Mouse (Mus musculus) spleen, adult 2 months (tissue): ENCODE measurements around the gene Rhpn2.

ENCODE experiments used
- CTCF ChIP-seq: fragments of 200-500 bp; IDR thresholded peaks from 2 replicates; pipeline ENCODE4 v1.5.1; 2011; ENCODE audit warnings: mild to moderate bottlenecking, inconsistent platforms; ENCODE audit not compliant: insufficient read depth, insufficient read length, insufficient replicate concordance; ENCODE audit errors: extremely low read depth
- POLR2A ChIP-seq: fragments of 200-500 bp; IDR thresholded peaks from 2 replicates; pipeline ENCODE4 v1.6.1; 2011; ENCODE audit warnings: low read depth, low read length, inconsistent platforms

- TF ChIP-seq CTCF = no peak
- no peak for TF ChIP-seq POLR2A
Measured at GRCm38 (mm10) chr7:35293464-35293863, 40.5 kb upstream of the Rhpn2 start.
